Mouse (Mus musculus) left cerebral cortex, postnatal 10 days (tissue): ENCODE data around the gene Cfi. TPM values are rescaled to one million over a fixed set of nuclear protein-coding genes. Genes with fewer than 3 reads are reported as not detected.

Source experiments
- DNase-seq, 2 experiments: peaks; one replicate each; pipeline ENCODE4 v3.0.0; 2021 to 2022; ENCODE audit warnings: low spot score in 2 of 2, mixed read lengths in 1 of 2; ENCODE audit errors: extremely low spot score in 1 of 2
- intact Hi-C: fragments of 180-260 bp; cut with DNase I; formaldehyde crosslinking; loops from one replicate; pipeline ENCODE4 v1.15.1; 2025
- total RNA-seq, 2 experiments: library from RNA; stranded (reverse); gene quantifications; 2 replicates each; pipeline ENCODE4 v1.2.3; 2021

Cfi gene
- not detected for total RNA-seq

DNA sequence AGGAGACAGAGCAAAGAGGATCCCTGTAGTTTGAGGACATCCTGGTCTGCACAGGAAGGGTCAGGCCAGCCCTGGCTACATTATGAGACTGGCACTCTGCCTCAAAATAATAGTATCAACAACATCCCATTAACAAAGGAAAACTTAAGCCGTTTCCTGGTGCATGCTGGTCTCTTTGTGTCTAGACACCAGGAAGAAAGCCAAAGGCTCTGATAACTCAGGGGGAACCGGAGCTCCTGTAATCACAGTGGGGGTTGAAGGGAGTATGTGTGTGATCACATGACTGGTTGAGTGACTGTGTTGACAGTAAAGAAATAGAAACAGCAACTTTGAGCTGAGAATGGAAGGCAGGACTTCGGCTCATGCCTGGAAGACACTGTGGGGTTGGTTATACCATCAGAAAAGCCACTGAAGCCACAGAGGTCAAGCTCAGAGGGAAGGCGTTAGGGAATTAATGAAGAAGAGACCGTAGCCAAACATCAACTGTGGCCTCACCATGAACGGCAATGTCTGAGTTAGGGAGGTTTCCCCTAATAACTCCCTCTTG, at the start of gene Cfi:
Cfi (plus strand) TSS at position 497 of the 547 bp plus-strand sequence.
- DNase-seq: peak in 1 of 2 experiments; percentile 26
- intact Hi-C loops: no loop called here

DNA sequence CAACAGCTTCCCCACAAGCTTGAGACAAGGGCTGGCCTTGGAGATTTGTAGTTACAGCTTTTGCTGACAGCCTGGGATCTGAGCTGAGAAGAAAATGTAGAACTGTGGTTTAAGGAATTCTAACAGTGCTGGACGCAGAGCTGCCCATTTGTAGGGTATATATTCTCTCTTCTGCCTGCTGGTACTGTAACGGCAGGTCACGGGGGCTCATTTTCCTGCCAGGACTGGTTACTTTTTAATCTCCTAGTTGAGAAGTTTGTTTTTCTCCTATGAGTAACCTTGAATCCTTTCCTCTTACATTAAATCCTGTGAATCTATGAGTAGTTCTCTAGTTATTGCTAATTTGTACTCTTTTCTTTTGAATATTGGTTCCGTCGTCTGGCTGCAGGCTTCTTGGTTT, 41.9 kb upstream of the Cfi start:
- DNase-seq: no peak
- intact Hi-C loops: no loop called here

DNA sequence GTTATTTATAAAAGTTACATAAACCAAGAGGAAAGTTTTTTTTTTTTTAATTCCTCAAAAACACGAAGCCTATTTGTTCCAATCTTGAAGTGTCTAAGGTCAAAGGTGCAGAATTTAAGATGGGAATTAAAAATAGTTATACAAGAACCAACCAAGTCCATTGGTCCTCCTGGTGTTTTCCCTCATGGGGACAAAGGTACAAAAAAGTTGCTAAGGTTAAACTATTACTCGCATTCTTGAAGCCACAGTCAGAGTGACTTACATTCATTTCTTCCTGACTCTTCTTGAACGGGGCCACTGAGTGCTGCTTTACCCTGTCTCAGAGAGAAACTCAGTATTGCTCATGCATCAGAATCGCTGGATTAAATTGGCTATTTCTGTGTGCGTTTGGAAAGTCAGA, 38.3 kb upstream of the Cfi start:
- no peak for DNase-seq
- intact Hi-C loops: no loop called here

DNA sequence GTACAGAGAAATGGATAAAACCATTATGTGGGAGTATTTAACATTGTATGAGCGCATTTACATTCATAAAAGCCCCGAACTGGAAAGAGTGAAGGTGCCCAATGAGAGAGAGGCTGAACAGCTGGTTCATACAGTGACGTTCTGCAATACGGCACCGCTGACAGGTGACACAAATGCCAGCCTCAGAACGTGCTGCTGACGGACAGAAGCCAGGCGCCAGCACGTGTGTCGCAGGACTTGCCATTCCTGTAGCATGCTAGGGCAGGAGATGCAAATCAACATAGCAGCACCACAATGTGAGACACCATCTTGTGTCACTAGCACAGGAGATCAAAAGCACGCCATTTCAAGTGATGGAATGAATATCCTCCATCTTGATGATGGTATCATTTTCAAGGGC, 37.1 kb upstream of the Cfi start:
- DNase-seq: no peak
- intact Hi-C loops: no loop called here

- no peak for DNase-seq
- intact Hi-C loops: no loop called here
These were observed 36.7 kb upstream of the Cfi start for GRCm38 (mm10) chr3:129799011-129799410.

GRCm38 (mm10) chr3:129803765-129804164, 31.9 kb upstream of the Cfi start, which contains the start of gene Lrit3:
Gene Lrit3, minus strand, starts transcription at chr3:129804030.
- no peak for DNase-seq

DNA sequence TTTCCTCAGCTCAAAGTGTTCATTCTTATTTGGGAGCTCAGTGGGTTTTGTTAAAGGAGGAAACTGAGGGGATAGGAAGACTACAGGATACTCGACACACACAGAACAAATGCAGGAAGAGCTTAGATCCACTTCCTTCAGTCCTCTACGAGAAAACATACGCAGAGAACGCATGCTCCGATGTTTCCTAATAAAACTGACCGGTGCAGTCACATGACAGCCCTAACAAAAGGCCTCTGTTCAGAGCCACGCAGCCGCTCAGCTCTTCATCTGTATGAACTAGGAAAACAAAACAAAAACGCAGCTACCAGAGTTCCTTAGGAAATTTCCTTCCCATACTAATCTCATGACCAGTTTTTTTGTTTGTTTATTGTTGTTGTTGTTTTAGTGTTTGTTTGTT, 14.8 kb upstream of the Cfi start:
- intact Hi-C loops: loop anchor here (5.0 to 10.0 kb wide), 2 partner anchors 174 to 251 kb away; no protein-coding TSS in a partner anchor
- no peak for DNase-seq

More at GRCm38 (mm10) chr3:129803765-129804164, 31.9 kb upstream of the Cfi start, which contains the start of gene Lrit3:
- intact Hi-C loops: no loop called here

DNA sequence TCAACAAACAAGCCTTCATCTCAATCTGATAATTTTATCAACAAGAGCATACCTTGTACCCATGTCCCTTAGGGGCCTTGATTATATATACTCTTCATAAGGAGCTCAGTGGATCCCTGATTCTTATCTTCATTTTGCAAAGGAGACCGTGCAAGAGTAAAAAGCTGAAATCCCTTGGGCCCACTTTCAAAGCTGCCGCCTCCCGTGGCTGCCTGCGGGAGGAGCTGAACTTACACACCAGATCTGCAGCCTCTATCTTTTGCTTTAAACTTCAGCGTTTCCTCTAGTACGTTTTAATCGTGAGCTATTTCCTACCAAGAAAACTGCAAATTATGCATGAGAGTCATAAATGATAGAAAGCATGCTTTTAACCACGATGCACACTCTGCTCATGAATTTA, 13.9 kb upstream of the Cfi start:
- DNase-seq: no peak
- intact Hi-C loops: loop anchor here (5.0 to 10.0 kb wide), 2 partner anchors 173 to 251 kb away; no protein-coding TSS in a partner anchor

DNA sequence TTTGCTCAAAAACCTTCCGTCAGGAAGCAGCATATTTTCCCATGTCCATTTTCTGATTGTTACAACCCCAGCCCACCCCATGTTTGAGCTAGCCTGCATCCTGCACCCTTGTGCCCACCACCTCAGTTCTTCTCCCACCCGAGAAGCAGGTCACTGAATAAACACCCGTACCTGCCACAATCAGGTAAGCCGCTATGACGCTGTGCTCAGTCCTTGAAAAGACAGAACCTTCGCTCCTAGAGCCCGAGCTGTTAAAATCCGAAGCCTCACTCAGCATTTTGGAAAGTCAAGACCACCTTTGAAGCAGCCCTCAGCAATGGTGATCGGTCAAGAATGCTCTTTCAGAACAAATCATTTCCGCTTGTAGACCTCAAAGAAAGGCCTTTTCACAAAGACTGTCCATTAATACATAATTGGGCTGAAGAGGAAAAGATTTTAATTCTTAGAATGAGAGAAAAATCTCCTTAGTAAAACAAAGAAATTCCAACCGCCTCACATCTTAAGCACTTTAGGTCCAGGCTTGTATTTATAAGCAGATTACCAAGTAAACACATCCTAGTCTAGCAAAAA, 13.4 kb upstream of the Cfi start, which contains the start of gene Rrh:
Rrh (minus strand) TSS at position 382 of the 570 bp plus-strand sequence.
- intact Hi-C loops: loop anchor here (5.0 to 10.0 kb wide), 2 partner anchors 173 to 250 kb away; no protein-coding TSS in a partner anchor

GRCm38 (mm10) chr3:129823293-129823692, 12.4 kb upstream of the Cfi start:
- intact Hi-C loops: loop anchor here (5.0 to 10.0 kb wide), 2 partner anchors 172 to 249 kb away; no protein-coding TSS in a partner anchor
- DNase-seq: no peak

More for the DNA sequence above, 13.4 kb upstream of the Cfi start, which contains the start of gene Rrh:
- no peak for DNase-seq

DNA sequence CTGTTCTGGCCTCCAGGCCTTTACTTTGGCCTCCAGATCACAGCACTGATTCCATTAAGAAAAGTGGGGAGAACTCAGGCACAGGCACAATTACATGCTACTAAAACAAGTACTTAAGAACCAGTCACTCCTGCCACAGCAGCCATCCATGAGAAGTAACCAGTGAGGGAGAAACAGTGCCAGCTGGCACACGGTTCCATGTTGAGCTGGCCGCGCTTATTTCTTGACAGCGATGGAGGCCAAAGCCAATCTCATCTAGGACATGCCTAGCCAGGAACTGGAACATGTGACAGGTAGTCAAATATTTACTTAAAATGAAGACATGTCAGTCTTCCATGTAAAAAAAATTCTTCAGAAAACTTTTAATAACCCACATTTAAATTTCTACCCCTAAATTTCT, 11.5 kb upstream of the Cfi start:
- intact Hi-C loops: loop anchor here (5.0 to 10.0 kb wide), 2 partner anchors 171 to 248 kb away; no protein-coding TSS in a partner anchor

GRCm38 (mm10) chr3:129824891-129825290, 10.8 kb upstream of the Cfi start:
- intact Hi-C loops: loop anchor here (5.0 to 10.0 kb wide), 2 partner anchors 170 to 247 kb away; no protein-coding TSS in a partner anchor

More for the DNA sequence above, 11.5 kb upstream of the Cfi start:
- no peak for DNase-seq

DNA sequence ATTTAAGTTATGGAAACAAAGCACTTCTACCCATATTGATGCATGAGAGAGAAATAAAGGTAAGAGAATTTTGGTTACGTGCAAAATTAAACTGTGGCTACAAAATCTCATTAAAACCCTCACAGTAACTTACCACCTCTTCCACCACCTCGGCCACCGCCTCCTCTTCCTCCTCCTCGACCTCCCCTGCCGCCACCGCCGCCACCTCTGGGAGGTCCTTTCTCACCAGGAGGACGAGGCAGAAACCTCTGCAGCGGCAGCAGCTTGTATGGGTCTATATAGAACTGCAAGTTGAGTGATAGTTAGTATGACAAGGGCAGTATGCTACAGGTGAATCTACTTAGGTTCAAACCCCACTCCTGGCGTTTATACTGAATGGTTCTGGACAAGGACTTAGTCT, 9.0 kb upstream of the Cfi start:
- intact Hi-C loops: loop anchor here (10.0 kb wide), 1 partner anchor 168 kb away; no protein-coding TSS in a partner anchor
- no peak for DNase-seq

More at GRCm38 (mm10) chr3:129824891-129825290, 10.8 kb upstream of the Cfi start:
- no peak for DNase-seq

- DNase-seq: no peak
- intact Hi-C loops: loop anchor here (10.0 kb wide), 1 partner anchor 167 kb away; no protein-coding TSS in a partner anchor
These were observed 8.0 kb upstream of the Cfi start for GRCm38 (mm10) chr3:129827691-129828090.

- DNase-seq: peak in 1 of 2 experiments; percentile 73
- intact Hi-C loops: loop anchor here (5.0 kb wide), 1 partner anchor 47 kb away; the partner anchor contains the start of gene Pla2g12a
These were observed 5.1 kb upstream of the Cfi start for GRCm38 (mm10) chr3:129830626-129831025.

- intact Hi-C loops: loop anchor here (5.0 kb wide), 1 partner anchor 46 kb away; the partner anchor contains the start of gene Pla2g12a
- peak; percentile 94 to 98 for DNase-seq
These were observed 4.6 kb upstream of the Cfi start, which contains the start of gene Gar1 for GRCm38 (mm10) chr3:129831035-129831568. Gene Gar1, minus strand, starts transcription at chr3:129831396.

- intact Hi-C loops: no loop called here
- DNase-seq: no peak
These were observed 490 bp downstream of the Cfi start for GRCm38 (mm10) chr3:129836051-129836697.

DNA sequence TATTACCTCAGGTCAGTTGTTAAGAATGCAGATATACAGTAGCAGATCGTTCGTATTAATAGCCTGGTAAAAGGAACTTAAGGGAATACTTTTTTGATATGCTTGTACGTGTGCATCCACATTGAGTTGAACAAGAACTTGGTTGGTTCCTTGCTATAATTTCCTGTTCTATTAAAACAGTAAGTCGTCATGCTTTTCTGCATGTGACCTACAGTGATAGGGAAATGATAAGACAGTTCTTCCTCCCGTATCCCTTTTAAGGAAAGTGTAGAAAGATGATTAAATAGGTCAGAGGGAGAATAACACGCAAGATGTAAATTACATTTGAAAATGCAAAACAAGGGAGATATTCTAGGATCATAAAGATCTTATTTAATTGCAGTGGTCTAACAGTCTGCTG, 1.3 kb downstream of the Cfi start:
- intact Hi-C loops: no loop called here
- DNase-seq: no peak

GRCm38 (mm10) chr3:129838017-129838416, 2.3 kb downstream of the Cfi start:
- intact Hi-C loops: no loop called here
- DNase-seq: no peak
